Mouse (Mus musculus) heart, embryonic 14.5 days (tissue): ENCODE results near the gene Actr1b. TPM values are rescaled to one million over a fixed set of nuclear protein-coding genes. Genes with fewer than 3 reads are reported as not detected.

Source experiments
- ATAC-seq: fragments of 200-750 bp; cut with Nextera tagmentation; 2 replicates; pipeline ENCODE4 v1.8.0; 2017; ENCODE audit warnings: low read depth, moderate TSS enrichment; ENCODE audit not compliant: insufficient number of reproducible peaks, insufficient read depth, low FRiP score
- H3K27ac ChIP-seq, 2 experiments: fragments of 200-500 bp in 1 of 2; fragments of 300-500 bp in 1 of 2; sonication (generic) in 1 of 2; replicated peaks in 1 of 2; 2 replicates each; pipeline ENCODE4 v1.5.1; 2012 to 2014; ENCODE audit warnings: low read depth in 2 of 2, low read length in 2 of 2, control low read depth in 1 of 2, mild to moderate bottlenecking in 1 of 2, mixed read lengths in 1 of 2; ENCODE audit not compliant: control insufficient read depth in 1 of 2, insufficient read depth in 1 of 2
- H3K27me3 ChIP-seq: fragments of 300-500 bp; sonication (generic); 2 replicates; pipeline ENCODE4 v1.6.1; 2014; ENCODE audit warnings: mild to moderate bottlenecking, low read length, control low read depth; ENCODE audit not compliant: control insufficient read depth, insufficient read depth
- H3K36me3 ChIP-seq: fragments of 300-500 bp; sonication (generic); 2 replicates; pipeline ENCODE4 v1.6.1; 2014; ENCODE audit warnings: mild to moderate bottlenecking, control low read depth, low read length, mixed read lengths; ENCODE audit not compliant: control insufficient read depth, insufficient read depth
- H3K4me1 ChIP-seq, 2 experiments: fragments of 200-500 bp in 1 of 2; fragments of 300-500 bp in 1 of 2; sonication (generic) in 1 of 2; 2 replicates each; pipeline ENCODE4 v1.6.1; 2012 to 2014; ENCODE audit warnings: low read length in 2 of 2, control low read depth in 1 of 2, mixed read lengths in 1 of 2; ENCODE audit not compliant: control insufficient read depth in 2 of 2, insufficient read depth in 2 of 2
- H3K4me2 ChIP-seq: fragments of 300-500 bp; sonication (generic); 2 replicates; pipeline ENCODE4 v1.6.1; 2014; ENCODE audit warnings: mild to moderate bottlenecking, low read length
- H3K4me3 ChIP-seq, 2 experiments: fragments of 200-500 bp in 1 of 2; fragments of 300-500 bp in 1 of 2; sonication (generic) in 1 of 2; 2 replicates each; pipeline ENCODE4 v1.5.1; 2012 to 2014; ENCODE audit warnings: low read length in 2 of 2, mild to moderate bottlenecking in 2 of 2, control low read depth in 1 of 2, low read depth in 1 of 2, moderate library complexity in 1 of 2; ENCODE audit not compliant: control insufficient read depth in 1 of 2, insufficient read depth in 1 of 2
- H3K9ac ChIP-seq: fragments of 300-500 bp; sonication (generic); 2 replicates; pipeline ENCODE4 v1.6.1; 2014; ENCODE audit warnings: mild to moderate bottlenecking, low read length
- H3K9me3 ChIP-seq: fragments of 300-500 bp; sonication (generic); 2 replicates; pipeline ENCODE4 v1.6.1; 2016; ENCODE audit warnings: low read length, control low read depth; ENCODE audit not compliant: control insufficient read depth
- WGBS: fragments of 180-500 bp; shearing (Covaris S2); extraction: QIAGEN DNeasy Blood & Tissue Kit; methylation state at CpG from one replicate; pipeline ENCODE4 v1.1.7; 2014; 5-methylcytosine and 5-hydroxymethylcytosine counted together
- polyA plus RNA-seq: library from polyadenylated mRNA; unstranded; fragments of >200 nt; fragmentation: Nextera tagmentation; extraction: Ambion mirVana; gene quantifications from 2 replicates; pipeline ENCODE4 v1.2.1, GENCODE M21; 2014

Actr1b gene
- 74.4 and 79.1 TPM in 2 replicates for polyA plus RNA-seq

DNA sequence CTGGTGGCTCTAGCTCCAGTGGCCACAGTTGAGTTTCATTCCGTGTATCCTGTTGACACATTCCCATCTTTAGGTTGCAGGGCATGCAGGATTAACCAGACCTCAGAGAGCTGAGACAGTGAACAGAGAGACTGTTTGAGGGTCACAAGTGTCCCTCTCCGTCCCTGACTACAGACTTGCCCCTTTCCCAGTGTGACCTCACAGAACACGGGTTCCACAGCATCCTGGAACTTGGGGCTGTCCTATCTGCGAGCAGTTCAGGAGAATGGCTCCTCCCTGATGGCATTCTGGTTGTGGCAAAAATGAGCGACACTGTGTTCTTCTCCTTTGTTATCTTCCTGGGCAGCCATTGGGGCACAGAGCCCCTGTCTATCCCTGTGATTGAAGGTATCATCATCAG lies at the start of gene Actr1b:
Actr1b (minus strand) TSS at position 112 of the 400 bp plus-strand sequence.
- Histone ChIP-seq H3K9ac (no peak within 1 kb of the TSS), H3K27me3 (no peaks in the 10 kb centered on the region), H3K4me2 (no peak within 1 kb of the TSS), H3K4me3 (no peak within 1 kb of the TSS), H3K9me3 (0 out of 2 replicates have a peak, but pooled peaks cover 2% of the 10 kb centered on the region), H3K27ac (no peak within 1 kb of the TSS), H3K36me3 (no peaks in the 10 kb centered on the region), H3K4me1 (no peaks in the 10 kb centered on the region)
- 70% methylated on average over 5 of the region's 5 CpGs for WGBS
- no peak for ATAC-seq

DNA sequence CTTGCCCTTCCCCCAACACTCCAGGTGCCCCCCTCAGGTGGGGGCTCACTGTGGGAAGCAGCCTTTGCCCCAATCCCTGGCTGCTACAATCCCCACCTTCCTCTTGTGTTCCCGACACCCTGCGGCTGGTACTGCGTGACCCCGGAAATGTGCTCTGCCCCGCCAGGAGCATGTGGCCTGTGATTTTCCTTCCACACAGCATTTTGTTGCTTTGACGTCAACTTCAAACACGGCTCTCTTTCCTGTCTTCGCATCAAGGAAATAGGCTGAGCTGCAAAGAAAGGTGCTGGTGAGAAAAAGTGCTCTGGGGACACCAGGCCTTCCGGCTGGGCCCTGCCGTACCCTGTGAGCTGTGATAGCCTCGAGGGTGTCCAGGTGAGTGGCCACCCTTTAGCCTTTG lies 47.3 kb upstream of the Actr1b start, which contains the start of gene Zap70:
Zap70 (plus strand) TSS at position 231 of the 400 bp plus-strand sequence.
- Histone ChIP-seq H3K4me3 (no peak within 1 kb of the TSS), H3K9me3 (no peaks in the 10 kb centered on the region), H3K27ac (no peak within 1 kb of the TSS), H3K36me3 (no peaks in the 10 kb centered on the region), H3K4me2 (no peak within 1 kb of the TSS), H3K9ac (no peak within 1 kb of the TSS), H3K27me3 (no peaks in the 10 kb centered on the region), H3K4me1 (peaks cover under 1% of the 10 kb centered on the region in 2 experiments; a peak in 1 of 4 replicates)
- WGBS: 75% methylated on average over 11 of the region's 11 CpGs
- no peak for ATAC-seq

DNA sequence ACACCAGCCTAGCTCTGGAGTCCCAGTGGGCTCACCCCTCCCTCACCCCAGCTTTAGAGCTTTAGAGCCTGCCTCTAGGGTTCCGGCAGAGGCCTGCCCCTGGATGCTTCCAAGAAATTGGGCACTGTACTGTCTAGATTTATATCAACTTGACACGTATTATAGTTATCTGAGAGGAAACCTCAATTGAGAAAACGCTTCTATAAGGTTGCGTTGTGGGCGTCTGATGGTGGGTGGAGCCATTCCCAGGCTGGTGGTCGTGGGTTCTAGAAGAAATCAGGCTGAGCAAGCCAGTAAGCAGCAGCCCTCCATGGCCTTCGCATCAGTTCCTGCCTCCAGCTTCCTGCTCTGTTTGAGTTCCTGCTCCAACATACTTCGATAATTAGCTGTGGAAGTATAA lies 46.8 kb upstream of the Actr1b start:
- Histone ChIP-seq H3K4me2 (no peak overlapping the region), H3K36me3 (no peaks in the 10 kb centered on the region), H3K9me3 (no peaks in the 10 kb centered on the region), H3K9ac (no peak overlapping the region), H3K27me3 (no peaks in the 10 kb centered on the region), H3K27ac (no peak overlapping the region), H3K4me1 (no peaks in the 10 kb centered on the region), H3K4me3 (no peak overlapping the region)
- ATAC-seq: no peak
- 86% methylated on average over 8 of the region's 8 CpGs for WGBS

DNA sequence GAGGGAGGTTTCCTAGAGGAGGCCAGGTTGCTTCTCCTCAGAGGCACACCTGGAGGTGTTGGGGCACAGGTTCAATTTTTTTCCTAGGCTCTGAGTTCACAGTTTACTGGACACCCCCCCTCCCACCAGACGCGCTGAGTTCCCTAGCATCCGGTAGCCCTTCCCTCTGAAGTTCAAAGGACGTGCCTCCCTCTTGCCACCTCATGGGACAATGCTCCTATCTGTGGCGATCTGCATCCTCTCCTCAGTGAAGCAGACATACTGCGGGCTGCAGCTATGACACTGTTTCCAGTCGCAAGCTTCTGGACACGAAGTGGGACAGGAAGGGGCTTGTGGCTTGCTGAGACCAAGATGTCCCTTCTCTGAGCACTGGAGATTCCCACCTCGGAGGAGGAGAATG lies 46.2 kb upstream of the Actr1b start:
- WGBS: 74% methylated on average over 9 of the region's 9 CpGs
- ATAC-seq: no peak
- no peak overlapping the region for H3K27ac ChIP-seq
- H3K27me3 ChIP-seq: no peaks in the 10 kb centered on the region
- H3K4me2 ChIP-seq: no peak overlapping the region
- no peaks in the 10 kb centered on the region for H3K9me3 ChIP-seq
- H3K4me3 ChIP-seq: no peak overlapping the region
- no peak overlapping the region for H3K9ac ChIP-seq
- H3K36me3 ChIP-seq: no peaks in the 10 kb centered on the region
- no peaks in the 10 kb centered on the region for H3K4me1 ChIP-seq

DNA sequence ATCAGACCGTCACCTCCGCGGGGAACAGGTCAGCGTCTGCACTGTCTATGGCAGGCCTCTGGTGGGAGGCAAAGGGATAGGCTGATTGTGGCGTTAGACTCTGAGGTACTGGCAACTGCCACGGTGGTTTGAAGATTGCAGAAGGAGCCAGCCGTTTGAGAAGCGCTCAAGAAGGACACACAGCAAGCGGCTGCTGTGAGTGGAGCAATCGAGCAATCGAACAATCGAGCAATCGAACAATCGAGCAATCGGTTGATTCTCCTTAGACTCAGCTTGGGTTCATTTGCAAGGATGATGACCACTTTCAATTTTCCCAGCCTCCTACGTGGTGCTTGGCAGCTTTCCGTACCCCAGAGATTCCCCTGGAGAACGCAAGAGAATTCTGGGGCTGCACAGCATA lies 44.9 kb upstream of the Actr1b start:
- Histone ChIP-seq H3K4me1 (no peaks in the 10 kb centered on the region; a peak in 1 of 4 replicates), H3K9me3 (no peaks in the 10 kb centered on the region), H3K4me2 (no peak overlapping the region), H3K9ac (no peak overlapping the region), H3K4me3 (no peak overlapping the region), H3K36me3 (no peaks in the 10 kb centered on the region), H3K27ac (no peak overlapping the region), H3K27me3 (no peaks in the 10 kb centered on the region)
- WGBS: 81% methylated on average over 18 of the region's 18 CpGs
- ATAC-seq: no peak

DNA sequence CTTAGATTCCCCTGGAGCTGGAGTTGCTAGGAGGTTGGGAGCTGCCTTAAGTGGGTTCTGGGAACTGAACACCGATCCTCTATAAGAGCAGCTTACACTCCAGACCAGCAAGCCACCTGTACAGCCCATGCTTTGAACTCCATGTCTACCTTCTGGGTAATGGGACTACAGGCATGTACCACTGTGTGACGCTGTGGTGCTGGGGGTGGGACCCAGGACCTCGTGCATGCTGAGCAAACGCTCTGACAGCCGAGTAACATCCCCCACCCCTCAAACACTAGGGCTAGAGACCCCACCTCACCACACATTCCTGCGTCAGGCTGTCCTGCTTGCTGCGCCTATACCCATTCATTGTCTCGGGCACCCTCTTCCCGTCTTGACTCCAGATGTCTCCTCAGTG lies 44.3 kb upstream of the Actr1b start:
- Histone ChIP-seq H3K9ac (no peak overlapping the region), H3K4me3 (no peak overlapping the region), H3K9me3 (no peaks in the 10 kb centered on the region), H3K4me1 (no peaks in the 10 kb centered on the region; a peak in 1 of 4 replicates), H3K27me3 (no peaks in the 10 kb centered on the region), H3K4me2 (no peak overlapping the region), H3K36me3 (no peaks in the 10 kb centered on the region), H3K27ac (no peak overlapping the region)
- no peak for ATAC-seq
- 86% methylated on average over 9 of the region's 9 CpGs for WGBS

DNA sequence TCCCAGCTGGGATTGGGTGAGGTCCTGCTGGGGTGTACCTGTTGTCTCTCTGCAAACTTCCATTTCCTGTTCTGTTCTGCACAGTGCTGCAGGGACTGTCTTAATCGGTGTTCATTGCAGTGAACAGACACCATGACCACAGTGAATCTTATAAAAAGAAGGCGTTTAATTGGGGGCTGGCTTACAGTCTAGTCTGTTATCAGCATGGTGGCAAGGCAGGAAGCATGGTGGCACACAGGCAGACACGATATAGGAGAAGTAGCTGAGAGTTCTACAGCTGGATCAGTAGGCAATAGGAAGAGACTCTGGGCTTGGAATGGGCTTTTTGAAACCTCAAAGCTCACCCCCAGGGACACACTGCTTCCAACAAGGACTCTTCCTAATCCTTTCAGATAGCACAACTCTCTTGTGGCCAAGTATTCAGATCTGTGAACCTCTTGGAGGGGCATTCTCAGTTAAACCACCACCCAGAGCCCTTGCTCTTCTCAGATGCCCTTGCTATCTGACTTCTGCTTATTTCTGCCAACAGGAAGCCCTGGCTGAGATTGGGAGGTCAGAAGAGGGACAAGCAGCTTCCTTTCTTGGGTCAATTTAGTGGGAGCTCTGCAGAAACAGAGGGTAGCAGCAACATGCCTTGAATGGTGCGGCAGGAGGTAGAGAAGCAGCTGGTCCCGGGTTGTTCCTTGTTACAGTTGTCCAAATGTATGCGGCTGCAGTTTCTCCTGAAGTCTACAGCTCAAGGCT lies 39.9 kb upstream of the Actr1b start:
- ATAC-seq: no peak
- H3K27ac ChIP-seq: no peak overlapping the region
- H3K4me3 ChIP-seq: no peak overlapping the region
- H3K4me2 ChIP-seq: no peak overlapping the region
- 69% methylated on average over 6 of the region's 6 CpGs for WGBS
- H3K36me3 ChIP-seq: no peaks in the 10 kb centered on the region
- no peaks in the 10 kb centered on the region; a peak in 1 of 4 replicates for H3K4me1 ChIP-seq
- no peak overlapping the region for H3K9ac ChIP-seq
- H3K27me3 ChIP-seq: no peaks in the 10 kb centered on the region
- no peaks in the 10 kb centered on the region for H3K9me3 ChIP-seq
